Mouse (Mus musculus): ENCODE measurements at regions not wholly inside any gene's neighbourhood (a gene's known extent, or its start where the extent isn't known, plus 50 kb on each side); places are given as distances from the start of the nearest gene placed in this dataset.
"Not testable (repeated sequence)": the region's sequence is repeated elsewhere in the genome, so short reads cannot be mapped to it uniquely, and the experiment has no call there.

GRCm38 (mm10) chr2:79018732-79019423 is 151.0 kb downstream of the Ube2e3 start:
- DNase-seq (ENCODE audit: low read depth), result no peak

GRCm38 (mm10) chr2:79022954-79023353 is 155.0 kb downstream of the Ube2e3 start:
- DNase-seq (ENCODE audit: low read depth), result no peak

GRCm38 (mm10) chr2:79025678-79026077 is 157.8 kb downstream of the Ube2e3 start:
- no peak for DNase-seq (ENCODE audit: low read depth)

GRCm38 (mm10) chr2:79030990-79031389 is 163.1 kb downstream of the Ube2e3 start:
- DNase-seq (ENCODE audit: low read depth), result no peak

- no peak for DNase-seq (ENCODE audit: low read depth)
Observed at GRCm38 (mm10) chr2:79036296-79036695, 168.4 kb downstream of the Ube2e3 start.

GRCm38 (mm10) chr2:79038624-79039023 is 170.7 kb downstream of the Ube2e3 start:
- no peak for DNase-seq (ENCODE audit: low read depth)

GRCm38 (mm10) chr2:79044804-79045203 is 176.9 kb downstream of the Ube2e3 start:
- DNase-seq (ENCODE audit: low read depth), result not testable (repeated sequence)

- no peak for DNase-seq (ENCODE audit: low read depth)
Observed at GRCm38 (mm10) chr2:79045508-79045907, 177.6 kb downstream of the Ube2e3 start.

GRCm38 (mm10) chr2:79048020-79048419 is 180.1 kb downstream of the Ube2e3 start:
- DNase-seq (ENCODE audit: low read depth), result no peak

GRCm38 (mm10) chr2:79048777-79049537 is 181.0 kb downstream of the Ube2e3 start:
- DNase-seq (ENCODE audit: low read depth), result no peak

GRCm38 (mm10) chr2:79050495-79051046 is 182.6 kb downstream of the Ube2e3 start:
- no peak for DNase-seq (ENCODE audit: low read depth)

GRCm38 (mm10) chr2:79052226-79052625 is 184.3 kb downstream of the Ube2e3 start:
- no peak for DNase-seq (ENCODE audit: low read depth)

GRCm38 (mm10) chr2:79056138-79056537 is 188.2 kb downstream of the Ube2e3 start:
- DNase-seq (ENCODE audit: low read depth), result no peak

- no peak for DNase-seq (ENCODE audit: low read depth)
Observed at GRCm38 (mm10) chr2:79059115-79059943, 191.4 kb downstream of the Ube2e3 start.

GRCm38 (mm10) chr2:79059944-79060238 is 192.0 kb downstream of the Ube2e3 start:
- DNase-seq (ENCODE audit: low read depth), result no peak

GRCm38 (mm10) chr2:79060320-79060719 is 192.4 kb downstream of the Ube2e3 start:
- DNase-seq (ENCODE audit: low read depth), result no peak

GRCm38 (mm10) chr2:79061645-79062044 is 193.6 kb upstream of the Itga4 start:
- no peak for DNase-seq (ENCODE audit: low read depth)

- DNase-seq (ENCODE audit: low read depth), result no peak
Observed at GRCm38 (mm10) chr2:79062196-79062636, 193.0 kb upstream of the Itga4 start.

- no peak for DNase-seq (ENCODE audit: low read depth)
Observed at GRCm38 (mm10) chr2:79063641-79064040, 191.6 kb upstream of the Itga4 start.

- no peak for DNase-seq (ENCODE audit: low read depth)
Observed at GRCm38 (mm10) chr2:79065321-79065720, 189.9 kb upstream of the Itga4 start.

- DNase-seq (ENCODE audit: low read depth), result no peak
Observed at GRCm38 (mm10) chr2:79076115-79076514, 179.1 kb upstream of the Itga4 start.

- DNase-seq (ENCODE audit: low read depth), result no peak
Observed at GRCm38 (mm10) chr2:79078836-79079394, 176.3 kb upstream of the Itga4 start.

Data from gonadal fat pad, adult 2 months (tissue).